Mouse (Mus musculus) neural tube, embryonic 11.5 days (tissue): ENCODE measurements around the gene Foxc2. TPM values are rescaled to one million over a fixed set of nuclear protein-coding genes. Genes with fewer than 3 reads are reported as not detected.

Source experiments
- ATAC-seq: fragments of 200-750 bp; cut with Nextera tagmentation; 2 replicates; pipeline ENCODE4 v1.8.0; 2017; ENCODE audit warnings: moderate number of reproducible peaks, mild to moderate bottlenecking, moderate TSS enrichment, moderate library complexity; ENCODE audit not compliant: insufficient read depth, low FRiP score, low TSS enrichment
- DNase-seq: peaks from one replicate; pipeline ENCODE4 v3.0.0-alpha.2; 2015; ENCODE audit warnings: low spot score
- H3K27ac ChIP-seq: fragments of 300-500 bp; sonication (generic); 2 replicates; pipeline ENCODE4 v1.5.1; 2014; ENCODE audit warnings: low read depth, mild to moderate bottlenecking, low read length
- H3K27me3 ChIP-seq: fragments of 300-500 bp; sonication (generic); 2 replicates; pipeline ENCODE4 v1.6.1; 2014; ENCODE audit warnings: mild to moderate bottlenecking, low read length, mixed read lengths; ENCODE audit not compliant: control insufficient read depth, insufficient read depth
- H3K36me3 ChIP-seq: fragments of 300-500 bp; sonication (generic); 2 replicates; pipeline ENCODE4 v1.6.1; 2014; ENCODE audit warnings: mild to moderate bottlenecking, low read length, moderate library complexity, mixed read lengths; ENCODE audit not compliant: control insufficient read depth, insufficient read depth
- H3K4me1 ChIP-seq: fragments of 300-500 bp; sonication (generic); 2 replicates; pipeline ENCODE4 v1.6.1; 2014; ENCODE audit warnings: low read length, mixed read lengths; ENCODE audit not compliant: control insufficient read depth, insufficient read depth
- H3K4me2 ChIP-seq: fragments of 300-500 bp; sonication (generic); 2 replicates; pipeline ENCODE4 v1.6.1; 2014; ENCODE audit warnings: low read depth, mild to moderate bottlenecking, moderate library complexity
- H3K4me3 ChIP-seq: fragments of 300-500 bp; sonication (generic); 2 replicates; pipeline ENCODE4 v1.5.1; 2014; ENCODE audit warnings: low read depth, low read length
- H3K9ac ChIP-seq: fragments of 300-500 bp; sonication (generic); 2 replicates; pipeline ENCODE4 v1.6.1; 2014; ENCODE audit warnings: mild to moderate bottlenecking, low read length
- H3K9me3 ChIP-seq: fragments of 300-500 bp; sonication (generic); 2 replicates; pipeline ENCODE4 v1.6.1; 2016; ENCODE audit warnings: low read length; ENCODE audit not compliant: control insufficient read depth
- WGBS: fragments of 180-500 bp; shearing (Covaris S2); extraction: QIAGEN DNeasy Blood & Tissue Kit; methylation state at CpG from one replicate; pipeline ENCODE4 v1.1.7; 2014; 5-methylcytosine and 5-hydroxymethylcytosine counted together
- polyA plus RNA-seq: library from polyadenylated mRNA; unstranded; fragments of >200 nt; fragmentation: Nextera tagmentation; extraction: Ambion mirVana; gene quantifications from 2 replicates; pipeline ENCODE4 v1.2.1, GENCODE M21; 2014

The Foxc2 gene
- polyA plus RNA-seq, 1 experiment from 2014 or later, result 15.5 TPM

GRCm38 (mm10) chr8:121127756-121128375 is 11.9 kb downstream of the Foxc2 start, which contains the start of gene Foxl1:
Foxl1 (plus strand) TSS chr8:121127940.
- Histone ChIP-seq H3K36me3 (no peaks in the 10 kb centered on the region), H3K27ac (no peak within 1 kb of the TSS), H3K9me3 (no peaks in the 10 kb centered on the region), H3K4me3 (peak within 1 kb of the TSS; percentile 19), H3K9ac (peak within 1 kb of the TSS; percentile 32; the same call in 1 of the 2 replicates), H3K4me1 (peaks cover 8% of the 10 kb centered on the region), H3K4me2 (peak within 1 kb of the TSS; percentile 22), H3K27me3 (peaks cover 75% of the 10 kb centered on the region)
- no peak for ATAC-seq
- WGBS, result under 1% methylated on average over 42 of the region's 43 CpGs
- DNase-seq, result peak; percentile 36

- Histone ChIP-seq H3K36me3 (no peaks in the 10 kb centered on the region), H3K4me3 (peak overlapping the region; percentile 19), H3K9ac (peak overlapping the region; percentile 32; the same call in 1 of the 2 replicates), H3K27me3 (peaks cover 67% of the 10 kb centered on the region), H3K4me1 (peaks cover 8% of the 10 kb centered on the region), H3K9me3 (no peaks in the 10 kb centered on the region), H3K4me2 (peak overlapping the region; percentile 22), H3K27ac (no peak overlapping the region)
- DNase-seq, result peak; percentile 44
- 2% methylated on average over 52 of the region's 55 CpGs for WGBS
- ATAC-seq, result no peak
Observed at GRCm38 (mm10) chr8:121128531-121129264, 12.7 kb downstream of the Foxc2 start.

- no peak for ATAC-seq
- Histone ChIP-seq H3K9ac (no peak overlapping the region), H3K4me2 (no peak overlapping the region), H3K4me3 (no peak overlapping the region), H3K9me3 (no peaks in the 10 kb centered on the region), H3K36me3 (no peaks in the 10 kb centered on the region), H3K27ac (no peak overlapping the region), H3K27me3 (peaks cover 62% of the 10 kb centered on the region), H3K4me1 (peaks cover 8% of the 10 kb centered on the region)
- 17% methylated on average over 16 of the region's 16 CpGs for WGBS
- no peak for DNase-seq
Observed at GRCm38 (mm10) chr8:121129265-121129940, 13.4 kb downstream of the Foxc2 start.

- Histone ChIP-seq H3K36me3 (no peaks in the 10 kb centered on the region), H3K27me3 (peaks cover 51% of the 10 kb centered on the region), H3K4me3 (no peak overlapping the region), H3K27ac (no peak overlapping the region), H3K9ac (no peak overlapping the region), H3K4me2 (no peak overlapping the region), H3K4me1 (peaks cover 8% of the 10 kb centered on the region), H3K9me3 (no peaks in the 10 kb centered on the region)
- DNase-seq, result peak; percentile 57
- 34% methylated on average over 5 of the region's 5 CpGs for WGBS
- ATAC-seq, result no peak
Observed at GRCm38 (mm10) chr8:121130522-121130921, 14.6 kb downstream of the Foxc2 start.

GRCm38 (mm10) chr8:121132961-121133513 is 17.1 kb downstream of the Foxc2 start:
- H3K27ac ChIP-seq, result no peak overlapping the region
- peaks cover 6% of the 10 kb centered on the region for H3K4me1 ChIP-seq
- 0 out of 2 replicates have a peak, but pooled peaks cover 3% of the 10 kb centered on the region for H3K9me3 ChIP-seq
- no peak overlapping the region for H3K4me3 ChIP-seq
- 56% methylated on average over 5 of the region's 5 CpGs for WGBS
- no peak overlapping the region for H3K4me2 ChIP-seq
- H3K9ac ChIP-seq, result no peak overlapping the region
- peaks cover 27% of the 10 kb centered on the region for H3K27me3 ChIP-seq
- DNase-seq, result no peak
- no peak for ATAC-seq
- H3K36me3 ChIP-seq, result no peaks in the 10 kb centered on the region

- no peak overlapping the region for H3K4me2 ChIP-seq
- H3K27ac ChIP-seq, result no peak overlapping the region
- 90% methylated on average over 10 of the region's 10 CpGs for WGBS
- DNase-seq, result no peak
- no peaks in the 10 kb centered on the region for H3K36me3 ChIP-seq
- ATAC-seq, result no peak
- peaks cover 17% of the 10 kb centered on the region for H3K27me3 ChIP-seq
- H3K4me3 ChIP-seq, result no peak overlapping the region
- H3K9ac ChIP-seq, result no peak overlapping the region
- peaks cover 6% of the 10 kb centered on the region; the same call in 1 of the 2 replicates for H3K9me3 ChIP-seq
- no peaks in the 10 kb centered on the region for H3K4me1 ChIP-seq
Observed at GRCm38 (mm10) chr8:121134102-121134501, 18.1 kb downstream of the Foxc2 start.

GRCm38 (mm10) chr8:121134512-121134911 is 18.5 kb downstream of the Foxc2 start:
- Histone ChIP-seq H3K4me2 (no peak overlapping the region), H3K36me3 (no peaks in the 10 kb centered on the region), H3K9me3 (peaks cover 6% of the 10 kb centered on the region; the same call in 1 of the 2 replicates), H3K9ac (no peak overlapping the region), H3K4me3 (no peak overlapping the region), H3K27ac (no peak overlapping the region), H3K27me3 (peaks cover 13% of the 10 kb centered on the region), H3K4me1 (no peaks in the 10 kb centered on the region)
- DNase-seq, result no peak
- 88% methylated on average over 11 of the region's 11 CpGs for WGBS
- no peak for ATAC-seq

- Histone ChIP-seq H3K4me1 (no peaks in the 10 kb centered on the region), H3K4me3 (no peak overlapping the region), H3K9me3 (peaks cover 6% of the 10 kb centered on the region; the same call in 1 of the 2 replicates), H3K27me3 (no peaks in the 10 kb centered on the region), H3K4me2 (no peak overlapping the region), H3K27ac (no peak overlapping the region), H3K36me3 (no peaks in the 10 kb centered on the region), H3K9ac (no peak overlapping the region)
- WGBS, result 91% methylated on average over 6 of the region's 6 CpGs
- ATAC-seq, result no peak
- DNase-seq, result no peak
Observed at GRCm38 (mm10) chr8:121136856-121137255, 20.9 kb downstream of the Foxc2 start.
